Mouse (Mus musculus): ENCODE results near the gene Cacna1a.

- TF ChIP-seq CTCF (IDR thresholded peaks at IDR 0.05; ENCODE audit: low read depth) (no peak), EP300 (IDR thresholded peaks at IDR 0.05; ENCODE audit: low read depth) (no peak)
These were observed 148.7 kb downstream of the Cacna1a start for GRCm38 (mm10) chr8:84536917-84537316.
